Mouse (Mus musculus) gastrocnemius, adult 2 months (tissue): ENCODE measurements at regions not wholly inside any gene's neighbourhood (a gene's known extent, or its start where the extent isn't known, plus 50 kb on each side); places are given as distances from the start of the nearest gene placed in this dataset.
"Not testable (repeated sequence)": the region's sequence is repeated elsewhere in the genome, so short reads cannot be mapped to it uniquely, and the experiment has no call there.

Experiments
- DNase-seq: peaks from one replicate; pipeline ENCODE4 v3.0.0; 2022
- H3K27ac ChIP-seq: fragments of 200-600 bp; 2 replicates; pipeline ENCODE4 v1.8.1; 2022; ENCODE audit warnings: mild to moderate bottlenecking
- H3K4me3 ChIP-seq: fragments of 200-600 bp; 2 replicates; pipeline ENCODE4 v1.8.1; 2022; ENCODE audit warnings: mild to moderate bottlenecking, moderate library complexity
- intact Hi-C: fragments of 180-260 bp; cut with DNase I; formaldehyde crosslinking; loops from one replicate; pipeline ENCODE4 v1.15.1; 2025

DNA sequence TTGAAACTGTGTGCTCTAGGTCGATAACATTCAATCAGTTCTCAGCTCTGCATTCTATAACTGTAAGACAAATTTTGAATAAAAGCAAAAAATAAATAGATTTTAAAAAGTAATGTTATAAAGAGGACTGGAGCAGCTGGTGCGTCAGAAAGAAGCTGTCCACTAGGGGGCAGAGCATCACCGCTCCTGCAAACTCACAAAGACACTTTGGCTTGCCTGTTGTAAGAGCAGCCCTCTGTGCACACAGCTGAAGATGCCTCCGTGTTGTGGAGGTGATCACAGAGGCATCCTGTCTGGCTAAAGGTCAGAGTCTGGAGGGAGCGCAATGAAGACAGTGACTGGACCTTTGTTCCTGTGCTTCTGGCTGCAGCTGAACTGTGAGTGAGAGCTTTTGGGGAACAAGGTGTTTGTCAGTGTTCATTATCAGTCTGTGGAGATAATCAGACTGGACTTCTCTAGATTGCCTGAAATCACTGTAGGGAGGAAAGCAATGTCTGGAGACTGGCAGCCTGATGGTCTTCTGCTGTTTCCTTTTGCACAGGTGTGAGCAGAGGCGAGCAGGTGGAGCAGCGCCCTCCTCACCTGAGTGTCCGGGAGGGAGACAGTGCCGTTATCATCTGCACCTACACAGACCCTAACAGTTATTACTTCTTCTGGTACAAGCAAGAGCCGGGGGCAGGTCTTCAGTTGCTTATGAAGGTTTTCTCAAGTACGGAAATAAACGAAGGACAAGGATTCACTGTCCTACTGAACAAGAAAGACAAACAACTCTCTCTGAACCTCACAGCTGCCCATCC lies 476.9 kb upstream of the Olfr1507 start:
- DNase-seq, intact Hi-C loops, H3K27ac ChIP-seq: not testable (repeated sequence)

DNA sequence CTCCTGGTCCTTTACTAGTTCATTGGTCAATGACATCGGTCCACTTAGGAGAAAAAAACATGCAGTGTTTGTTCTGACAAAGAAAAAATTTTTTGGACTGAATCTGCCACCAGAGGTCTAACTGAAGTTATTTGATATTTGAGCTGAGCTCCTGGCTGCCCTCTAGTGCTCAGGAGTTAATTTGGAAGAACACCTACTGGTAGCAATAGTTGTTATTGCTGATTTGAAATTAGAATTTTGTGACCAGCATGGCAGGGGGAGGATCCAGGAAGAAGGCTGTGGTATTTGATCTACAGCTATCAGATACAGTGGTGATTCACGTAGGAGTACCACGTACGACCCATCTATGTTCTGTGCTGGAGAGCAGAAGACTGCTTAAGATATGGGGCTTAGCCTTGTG lies 466.6 kb upstream of the Olfr1507 start:
- H3K27ac ChIP-seq, H3K4me3 ChIP-seq, intact Hi-C loops, DNase-seq: not testable (repeated sequence)

More for the DNA sequence above, 476.9 kb upstream of the Olfr1507 start:
- not testable (repeated sequence) for H3K4me3 ChIP-seq

DNA sequence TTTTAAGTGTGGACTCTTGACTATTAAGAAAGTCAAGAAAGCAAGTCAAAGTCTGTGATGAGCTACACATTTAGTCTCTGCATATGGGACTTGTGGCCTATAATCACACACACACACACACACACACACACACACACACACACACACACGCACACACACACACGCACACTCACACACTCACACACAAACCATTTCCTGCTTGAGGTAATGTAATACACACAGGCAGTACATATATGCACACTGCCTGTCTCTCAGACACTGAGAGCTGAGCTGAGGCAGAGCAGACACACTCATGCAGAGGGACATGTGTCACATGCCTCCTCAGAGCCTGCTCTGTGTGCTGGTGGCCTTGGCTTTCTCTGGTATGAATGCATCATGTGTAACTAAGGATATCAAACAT lies 461.0 kb upstream of the Olfr1507 start:
- H3K27ac ChIP-seq, DNase-seq, H3K4me3 ChIP-seq, intact Hi-C loops: not testable (repeated sequence)

DNA sequence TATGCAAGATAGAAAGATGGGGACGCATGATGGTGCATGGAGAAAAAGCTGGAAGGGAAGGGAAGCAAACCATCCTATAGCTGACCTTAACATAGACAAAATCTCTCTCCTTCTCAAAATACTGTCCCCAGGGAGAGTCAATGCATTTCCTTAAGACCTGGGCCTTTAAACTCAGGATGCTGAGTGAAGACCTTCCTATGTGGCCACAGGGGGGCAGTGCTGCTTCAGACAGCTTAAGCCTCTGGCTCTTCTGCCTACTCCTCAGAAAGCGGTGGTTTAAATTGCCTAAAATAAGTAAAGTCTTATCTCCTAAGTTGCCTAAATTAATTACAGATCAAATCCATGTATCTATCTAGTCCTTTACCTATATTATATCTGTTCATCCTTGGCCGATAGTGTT lies 449.4 kb upstream of the Olfr1507 start:
- intact Hi-C loops, DNase-seq, H3K4me3 ChIP-seq: not testable (repeated sequence)

DNA sequence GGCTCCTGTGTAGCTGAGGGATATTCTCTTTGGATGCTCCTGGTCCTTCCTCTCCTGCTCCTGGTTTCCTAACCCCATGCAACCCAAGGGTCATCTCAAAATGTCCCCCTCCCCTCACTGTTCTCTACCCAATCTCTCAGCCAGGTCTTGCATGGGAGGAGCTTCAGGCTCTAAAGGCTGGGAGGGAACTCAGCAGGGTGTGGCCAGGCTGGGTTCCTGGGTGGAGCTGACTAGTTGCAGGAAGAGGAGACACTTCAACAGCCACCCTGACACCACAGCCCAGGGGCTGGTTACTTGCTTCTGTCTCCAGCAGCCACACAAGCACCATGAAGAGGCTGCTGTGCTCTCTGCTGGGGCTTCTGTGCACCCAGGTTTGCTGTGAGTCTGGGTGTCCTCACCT lies 446.9 kb upstream of the Olfr1507 start:
- DNase-seq, intact Hi-C loops, H3K4me3 ChIP-seq, H3K27ac ChIP-seq: not testable (repeated sequence)

More for the DNA sequence above, 449.4 kb upstream of the Olfr1507 start:
- H3K27ac ChIP-seq, result not testable (repeated sequence)

DNA sequence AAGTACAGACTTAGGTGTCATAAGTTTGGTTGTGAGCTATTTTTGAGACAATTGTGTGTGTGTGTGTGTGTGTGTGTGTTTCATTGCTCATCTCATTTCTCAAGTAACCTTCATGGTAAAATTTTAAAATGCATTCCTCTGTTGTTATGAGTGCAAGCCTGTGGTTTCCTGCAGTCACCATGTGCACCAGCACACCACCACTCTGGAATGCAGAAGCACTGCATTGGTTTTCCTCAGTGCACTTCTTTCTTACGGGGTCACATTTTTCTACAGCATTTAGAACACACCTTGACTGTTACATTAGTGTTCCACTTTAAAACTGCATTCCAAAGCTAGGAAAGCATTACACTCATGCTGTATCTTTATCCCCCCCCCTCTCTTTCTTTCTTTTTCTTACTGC lies 446.2 kb upstream of the Olfr1507 start:
- H3K27ac ChIP-seq, H3K4me3 ChIP-seq, intact Hi-C loops, DNase-seq: not testable (repeated sequence)

DNA sequence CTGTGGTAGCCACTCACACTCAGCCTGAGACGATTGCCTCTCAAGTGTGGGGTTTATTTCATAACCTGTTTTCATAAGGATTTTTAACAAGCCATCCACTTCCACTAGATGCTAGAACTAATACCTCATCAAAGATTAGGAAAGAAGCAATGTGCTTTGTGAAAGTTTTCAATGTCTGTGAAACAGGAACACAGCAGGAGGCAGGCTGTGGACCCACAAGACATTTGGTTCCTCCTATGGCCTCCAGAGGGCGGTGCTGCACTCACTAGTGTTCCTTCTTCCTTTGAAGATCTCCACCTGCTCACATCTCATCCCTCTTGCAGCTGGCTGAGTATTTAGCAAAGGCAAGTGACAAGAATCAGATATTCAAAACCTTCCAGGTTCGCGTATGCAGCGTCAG lies 424.6 kb upstream of the Olfr1507 start:
- H3K27ac ChIP-seq, H3K4me3 ChIP-seq, DNase-seq, intact Hi-C loops: not testable (repeated sequence)

DNA sequence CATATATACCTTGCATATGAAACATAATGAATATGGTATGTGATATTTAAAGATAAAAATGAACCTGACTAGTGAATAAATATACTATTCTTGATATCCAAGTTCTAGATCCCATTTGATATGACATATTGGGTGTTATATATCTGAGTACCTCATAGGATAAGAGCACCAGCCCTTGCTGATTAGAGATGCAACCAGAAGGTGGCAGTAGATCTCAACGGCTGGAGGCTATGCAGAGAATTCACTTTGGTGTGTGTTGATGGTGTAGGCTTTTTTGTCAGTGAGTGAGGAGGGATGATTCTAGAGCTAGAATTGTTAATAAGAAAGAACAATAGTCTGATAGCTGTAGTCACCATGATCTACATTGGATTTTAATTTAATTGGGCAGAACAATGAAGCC lies 418.3 kb upstream of the Olfr1507 start:
- H3K4me3 ChIP-seq, H3K27ac ChIP-seq, DNase-seq, intact Hi-C loops: not testable (repeated sequence)

DNA sequence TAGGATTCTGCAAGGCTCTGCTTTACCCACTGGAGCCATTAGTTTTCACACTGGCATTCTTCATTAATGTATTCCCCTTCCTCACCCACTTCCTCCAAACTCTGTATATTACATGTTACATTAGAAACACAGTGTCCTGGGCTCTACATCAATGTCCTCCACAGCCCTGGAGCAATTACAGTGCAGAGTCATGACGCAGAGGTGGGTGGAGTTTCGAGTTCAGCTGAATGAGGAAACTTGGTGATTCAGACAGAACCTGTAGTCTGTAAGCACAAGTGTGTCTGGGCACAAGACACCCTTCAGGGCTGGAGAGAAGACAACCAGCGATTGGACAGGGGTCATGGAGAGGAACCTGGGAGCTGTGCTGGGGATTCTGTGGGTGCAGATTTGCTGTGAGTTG lies 404.1 kb upstream of the Olfr1507 start:
- intact Hi-C loops, DNase-seq, H3K4me3 ChIP-seq, H3K27ac ChIP-seq: not testable (repeated sequence)

DNA sequence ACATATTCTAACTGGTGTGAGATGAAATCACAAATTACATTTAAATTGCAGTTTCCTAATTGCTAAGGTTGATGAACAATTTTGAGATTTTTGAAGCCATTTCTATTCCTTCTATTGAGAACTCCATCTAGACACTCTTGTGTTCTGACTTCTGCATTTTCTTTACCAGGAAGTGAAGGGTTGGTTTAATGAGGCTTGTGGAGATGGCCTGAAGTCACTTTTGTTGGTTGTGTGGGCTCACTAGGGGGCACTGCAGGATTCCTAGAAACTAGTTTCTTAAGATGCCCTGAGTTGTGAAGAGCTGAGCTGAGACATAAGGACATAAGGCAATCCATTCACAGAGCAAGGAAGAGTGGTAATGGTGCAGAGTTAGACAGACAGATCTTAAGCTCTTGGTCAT lies 402.8 kb upstream of the Olfr1507 start:
- intact Hi-C loops, H3K4me3 ChIP-seq, DNase-seq, H3K27ac ChIP-seq: not testable (repeated sequence)

DNA sequence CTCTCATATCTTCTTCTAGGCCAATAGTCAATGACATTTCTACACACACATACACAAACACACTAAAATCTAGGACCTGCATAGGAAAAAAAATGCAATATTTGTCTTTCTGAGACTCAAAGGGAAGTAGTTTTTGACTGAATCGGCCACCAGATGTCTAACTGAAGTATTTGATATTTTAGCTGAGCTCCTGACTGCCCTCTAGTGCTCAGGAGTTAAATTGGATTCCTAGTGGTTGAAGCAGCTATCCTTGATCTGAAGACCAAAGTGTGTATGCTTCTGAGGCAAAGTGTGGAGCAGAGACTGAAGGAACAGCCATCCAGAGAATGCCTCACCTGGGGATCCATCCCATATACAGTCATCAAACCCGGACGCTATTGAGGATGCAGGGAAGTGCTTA lies 384.4 kb upstream of the Olfr1507 start:
- H3K27ac ChIP-seq, H3K4me3 ChIP-seq, intact Hi-C loops, DNase-seq: not testable (repeated sequence)

DNA sequence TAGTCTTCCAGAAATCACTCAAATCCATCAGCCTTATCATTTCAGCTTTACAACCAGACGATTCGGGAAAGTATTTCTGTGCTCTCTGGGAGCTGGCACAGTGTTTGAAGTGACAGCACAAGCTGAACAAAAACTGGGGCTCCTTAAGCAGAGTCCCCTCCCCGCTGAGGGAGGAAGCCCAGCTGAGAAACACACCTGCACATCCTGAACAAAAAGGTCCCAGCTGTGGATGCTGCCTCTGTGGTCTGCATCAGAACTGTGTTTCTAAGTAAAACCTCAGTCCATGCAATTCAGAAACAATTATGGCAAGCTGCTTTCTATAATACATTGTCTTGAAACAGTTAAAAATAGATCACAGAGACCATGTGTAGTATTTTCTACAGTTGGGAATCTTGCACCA lies 368.3 kb upstream of the Olfr1507 start:
- not testable (repeated sequence) for H3K27ac ChIP-seq

DNA sequence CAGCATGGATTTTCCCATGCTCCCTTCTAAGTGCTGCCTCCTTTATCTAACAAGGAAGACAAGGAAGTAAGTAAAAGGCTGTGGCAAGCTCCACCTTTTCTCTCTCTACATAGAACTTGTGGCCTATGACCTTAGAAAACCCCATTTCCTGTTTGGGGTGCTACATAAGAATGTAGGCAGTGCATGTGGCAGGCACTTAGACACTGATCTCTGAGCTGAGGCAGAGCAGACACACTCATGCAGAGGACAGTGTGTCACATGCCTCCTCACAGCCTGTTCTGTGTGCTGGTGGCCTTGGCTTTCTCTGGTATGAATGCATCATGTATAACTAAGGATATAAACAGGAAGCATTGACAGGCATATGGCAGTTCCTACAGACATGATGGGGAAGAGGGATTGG lies 367.6 kb upstream of the Olfr1507 start:
- H3K4me3 ChIP-seq, DNase-seq, intact Hi-C loops, H3K27ac ChIP-seq: not testable (repeated sequence)

More for the DNA sequence above, 368.3 kb upstream of the Olfr1507 start:
- H3K4me3 ChIP-seq, DNase-seq, intact Hi-C loops: not testable (repeated sequence)

DNA sequence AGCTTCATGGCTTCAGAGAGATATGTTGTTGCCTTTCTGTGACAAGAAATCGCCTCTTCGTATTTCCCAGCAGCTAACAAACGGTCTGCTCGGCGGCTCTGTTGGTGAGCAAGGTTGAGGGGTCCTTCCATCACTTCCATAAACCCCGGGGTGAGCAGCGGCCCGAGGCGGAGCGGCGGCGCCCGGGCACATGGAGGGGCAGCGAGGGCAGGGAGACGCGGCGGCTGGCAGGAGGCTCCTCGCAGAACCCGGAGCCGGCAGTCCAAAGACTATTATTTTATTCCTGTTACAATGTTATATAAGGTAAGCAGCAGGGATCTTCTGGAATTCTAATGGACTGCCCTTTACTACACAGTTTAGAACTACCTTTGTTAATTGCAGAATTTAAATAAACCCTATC lies 366.9 kb upstream of the Olfr1507 start:
- H3K27ac ChIP-seq, intact Hi-C loops, DNase-seq, H3K4me3 ChIP-seq: not testable (repeated sequence)

DNA sequence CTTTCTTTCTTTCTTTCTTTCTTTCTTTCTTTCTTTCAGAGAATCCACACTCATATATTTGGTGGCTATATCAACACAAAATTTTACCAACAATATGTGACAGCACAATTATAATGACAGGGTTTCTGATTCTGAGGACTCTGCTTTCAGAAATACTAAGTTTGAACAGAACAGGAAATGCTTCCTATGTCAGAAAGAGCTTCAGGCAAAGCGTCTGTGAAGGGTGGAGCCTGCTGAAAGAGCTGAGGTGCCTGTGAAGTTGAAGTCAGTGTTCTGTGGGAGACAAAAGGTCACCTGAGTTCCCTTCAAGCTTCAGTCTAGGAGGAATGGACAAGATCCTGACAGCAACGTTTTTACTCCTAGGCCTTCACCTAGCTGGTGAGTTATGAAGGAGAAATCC lies 359.8 kb upstream of the Olfr1507 start:
- intact Hi-C loops, H3K27ac ChIP-seq, H3K4me3 ChIP-seq, DNase-seq: not testable (repeated sequence)

DNA sequence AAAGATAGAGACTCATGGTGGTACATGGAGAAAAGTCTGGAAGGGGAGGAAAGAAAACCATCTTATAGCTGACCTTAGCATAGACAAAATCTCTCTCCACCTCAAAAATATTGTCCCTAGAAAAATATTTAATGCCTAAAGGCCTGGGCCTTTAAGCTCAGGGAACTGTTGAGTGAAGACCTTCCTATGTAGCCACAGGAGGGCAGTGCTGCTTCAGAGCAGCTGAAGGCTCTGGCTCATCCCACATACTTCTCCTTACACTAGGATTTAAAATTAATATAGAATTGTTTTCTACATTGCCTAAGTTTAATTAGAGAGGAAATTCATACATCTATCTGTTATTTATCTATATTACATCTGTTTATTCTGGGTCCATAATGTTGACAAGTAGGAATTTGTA lies 358.0 kb upstream of the Olfr1507 start:
- DNase-seq, intact Hi-C loops, H3K27ac ChIP-seq, H3K4me3 ChIP-seq: not testable (repeated sequence)

DNA sequence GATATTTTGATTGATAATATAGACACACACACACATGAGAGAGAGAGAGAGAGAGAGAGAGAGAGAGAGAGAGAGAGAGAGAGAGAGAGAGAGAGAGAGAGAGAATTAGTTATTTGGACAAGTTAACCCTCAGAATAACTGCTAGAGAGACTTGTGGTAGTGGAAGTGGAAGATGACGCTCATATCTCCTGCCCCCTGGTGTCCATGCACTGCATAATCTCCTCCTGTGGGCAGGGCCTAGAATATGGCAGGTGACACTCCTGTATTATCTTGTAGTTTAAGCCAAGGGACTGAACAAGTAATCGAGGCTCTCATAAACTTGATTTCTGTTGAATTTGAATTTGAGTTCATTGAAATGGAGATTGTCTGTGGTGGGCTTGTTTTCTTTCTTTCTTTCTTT lies 352.4 kb upstream of the Olfr1507 start:
- intact Hi-C loops, H3K27ac ChIP-seq: not testable (repeated sequence)

DNA sequence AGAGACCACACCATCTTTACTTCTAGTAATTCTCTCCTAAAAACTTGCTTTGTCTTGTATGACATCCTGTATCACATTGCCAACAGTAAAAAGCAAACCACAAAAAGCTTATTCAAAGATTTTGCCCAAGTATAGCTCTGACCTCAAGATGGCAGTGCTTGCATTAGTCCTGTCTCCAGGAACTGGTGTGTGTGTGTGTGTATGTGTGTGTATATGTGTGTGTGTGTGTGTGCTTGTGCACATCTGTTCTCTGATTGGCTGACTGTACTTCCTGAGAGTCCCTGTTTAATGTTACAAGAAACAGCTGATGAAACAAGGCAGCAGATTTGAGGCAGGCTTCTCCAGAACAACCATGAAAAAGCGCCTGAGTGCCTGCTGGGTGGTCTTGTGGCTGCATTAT lies 328.5 kb upstream of the Olfr1507 start:
- H3K4me3 ChIP-seq, H3K27ac ChIP-seq, intact Hi-C loops, DNase-seq: not testable (repeated sequence)

More for the DNA sequence above, 352.4 kb upstream of the Olfr1507 start:
- DNase-seq, H3K4me3 ChIP-seq: not testable (repeated sequence)

DNA sequence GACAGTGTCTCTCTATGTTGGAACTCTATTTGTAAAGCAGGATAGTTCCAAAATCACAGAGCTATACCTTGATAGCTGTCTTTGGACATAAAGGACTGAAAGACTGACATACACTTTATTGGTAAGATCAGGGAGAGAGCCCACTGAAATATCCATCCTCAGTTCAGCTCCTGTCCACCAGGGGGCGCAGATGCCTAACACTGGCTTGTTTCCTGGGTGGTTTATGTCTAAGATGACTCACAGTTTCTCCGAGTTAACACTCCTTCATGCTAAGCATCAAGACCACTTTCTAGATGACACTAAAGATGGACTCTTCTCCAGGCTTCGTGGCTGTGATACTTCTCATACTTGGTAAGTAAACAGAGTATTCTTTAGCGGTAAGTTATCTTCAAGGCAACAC lies 326.1 kb upstream of the Olfr1507 start:
- DNase-seq, H3K27ac ChIP-seq, H3K4me3 ChIP-seq, intact Hi-C loops: not testable (repeated sequence)
